Mouse (Mus musculus): ENCODE measurements around the gene D3Ertd751e. TPM values are rescaled to one million over a fixed set of nuclear protein-coding genes. Genes with fewer than 3 reads are reported as not detected.
A peak's percentile ranks its signal among the peaks of the same experiment; 100 is the strongest.

D3Ertd751e gene
- 1 to 10 TPM; 2.0 to 2.3 TPM for total RNA-seq (2021)
- long read RNA-seq, experiment 1, partial matches to known transcripts = 0 of 2 reads
- long read RNA-seq, experiment 1, other reads (novel, unspliced or antisense) = 1 of 2 reads
- long read RNA-seq, experiment 2, partial matches to known transcripts = 0 of 2 reads
- long read RNA-seq, experiment 2, other reads (novel, unspliced or antisense) = 2 of 2 reads

DNA sequence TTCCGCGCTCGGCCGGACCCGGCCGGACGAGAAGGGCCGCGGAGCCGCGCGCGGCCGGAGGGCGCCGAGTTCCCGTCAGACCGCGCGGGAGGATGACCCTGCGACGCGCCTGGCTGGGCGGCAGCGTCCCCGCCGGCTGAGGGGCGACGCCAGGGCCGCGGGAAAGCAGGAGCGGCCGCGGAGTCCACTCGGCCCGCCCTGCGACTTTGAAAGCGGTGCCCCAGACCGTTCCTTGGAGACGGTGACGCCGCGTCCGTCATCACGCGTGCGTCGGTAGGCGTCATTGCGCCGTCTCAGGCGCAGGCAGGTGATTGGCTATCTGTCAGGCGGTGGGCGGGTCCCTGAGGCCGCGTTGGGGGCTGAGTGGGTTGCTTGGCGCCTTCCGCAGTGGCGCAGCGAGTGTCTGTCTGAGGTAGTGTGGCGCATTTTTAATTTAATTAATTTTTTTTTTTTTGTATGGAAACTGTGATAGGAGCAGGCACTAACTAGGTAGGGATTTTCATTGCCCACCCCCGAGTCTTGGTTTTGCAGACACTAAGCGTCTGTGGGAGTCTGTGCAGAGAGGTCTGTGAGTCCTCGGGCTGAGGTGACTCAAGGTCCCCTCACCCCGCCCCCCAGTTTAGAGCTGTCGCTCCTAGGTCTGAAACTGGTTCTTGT lies at the start of gene D3Ertd751e, which contains the start of gene Sclt1:
Gene D3Ertd751e, plus strand, starts transcription at position 334 of the 657 bp plus-strand sequence.
Gene Sclt1, minus strand, starts transcription at position 237 of the 657 bp plus-strand sequence.
- intact Hi-C loops (cut with DNase I; ENCODE audit: low total_unique reads) = loop anchor here (5.0 kb wide), 1 partner anchor 560 kb away; no protein-coding TSS in a partner anchor
- DNase-seq = peak; percentile 97

DNA sequence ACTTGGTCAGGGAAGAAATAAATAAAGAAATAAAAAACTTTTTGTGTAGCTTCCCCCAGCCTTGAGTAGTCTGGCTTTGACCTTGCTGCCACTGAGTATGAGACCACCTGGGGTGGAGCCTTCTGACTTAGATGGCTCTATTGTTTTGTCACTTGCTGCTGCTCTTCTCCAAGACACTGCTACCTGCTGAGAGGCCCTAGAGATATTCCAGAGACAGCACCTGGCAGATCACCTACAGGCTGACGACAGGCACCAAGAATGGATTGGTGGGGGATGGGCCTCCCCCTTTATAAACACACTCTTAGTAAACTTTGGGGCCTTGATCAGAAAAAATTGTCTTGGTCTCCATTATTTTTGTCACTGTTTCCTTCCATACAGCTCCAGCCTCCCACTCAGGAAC lies 46.7 kb upstream of the D3Ertd751e start:
- intact Hi-C loops (cut with DNase I; ENCODE audit: low total_unique reads) = no loop called here
- DNase-seq = no peak

DNA sequence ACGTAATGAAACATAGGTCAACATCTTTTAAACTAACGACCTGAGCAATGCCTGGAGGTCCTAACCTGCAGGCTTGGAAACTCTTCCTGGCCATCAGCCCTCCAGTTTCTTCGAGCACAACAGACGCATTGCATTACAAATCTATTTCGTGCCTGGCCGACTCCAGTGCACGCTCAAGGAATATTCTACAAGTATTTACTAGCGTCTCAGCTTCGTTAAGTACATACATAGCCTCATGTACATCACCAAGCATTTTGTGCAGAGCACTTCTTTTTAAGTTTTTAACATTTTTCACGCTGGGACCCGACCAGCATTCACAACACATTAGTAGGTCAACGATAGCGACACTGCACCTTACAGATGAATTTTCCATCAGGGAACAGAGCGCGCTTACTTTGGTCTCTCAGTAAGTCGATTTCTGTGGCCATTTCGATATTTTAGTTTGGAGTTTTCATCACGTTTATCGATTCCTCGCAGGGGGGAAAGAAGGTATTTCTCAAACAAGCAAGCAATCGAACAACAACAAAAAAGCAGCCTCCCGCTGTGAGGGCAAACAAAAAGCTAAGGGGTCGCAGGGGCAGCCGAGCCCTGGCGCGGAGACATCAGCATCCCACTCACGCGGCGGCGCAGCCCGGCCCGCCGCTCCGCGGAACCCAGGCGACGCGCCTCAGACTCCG lies 672 bp upstream of the D3Ertd751e start:
- DNase-seq = no peak
- intact Hi-C loops (cut with DNase I; ENCODE audit: low total_unique reads) = loop anchor here (5.0 kb wide), 1 partner anchor 559 kb away; no protein-coding TSS in a partner anchor

DNA sequence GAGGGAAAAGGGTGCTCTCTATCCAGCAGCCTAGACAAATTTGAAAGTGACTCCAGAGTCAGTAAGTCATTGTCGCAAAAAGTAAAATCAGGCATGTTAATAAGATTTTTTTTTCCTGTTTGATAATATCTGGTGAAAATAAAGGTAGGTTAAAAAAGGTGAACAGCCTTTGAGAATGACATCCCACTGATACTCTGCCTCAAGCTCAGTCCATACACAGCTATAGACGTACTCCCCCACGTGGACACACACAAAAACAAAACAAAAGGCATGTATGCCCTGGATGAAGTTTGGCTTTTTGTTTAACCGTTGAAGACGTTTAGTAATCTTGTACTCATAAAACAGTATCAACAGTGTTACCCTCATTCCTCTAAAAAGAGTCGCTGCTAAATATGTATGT lies 1.0 kb downstream of the D3Ertd751e start:
- intact Hi-C loops (cut with DNase I; ENCODE audit: low total_unique reads) = loop anchor here (5.0 kb wide), 1 partner anchor 561 kb away; no protein-coding TSS in a partner anchor
- DNase-seq = no peak

DNA sequence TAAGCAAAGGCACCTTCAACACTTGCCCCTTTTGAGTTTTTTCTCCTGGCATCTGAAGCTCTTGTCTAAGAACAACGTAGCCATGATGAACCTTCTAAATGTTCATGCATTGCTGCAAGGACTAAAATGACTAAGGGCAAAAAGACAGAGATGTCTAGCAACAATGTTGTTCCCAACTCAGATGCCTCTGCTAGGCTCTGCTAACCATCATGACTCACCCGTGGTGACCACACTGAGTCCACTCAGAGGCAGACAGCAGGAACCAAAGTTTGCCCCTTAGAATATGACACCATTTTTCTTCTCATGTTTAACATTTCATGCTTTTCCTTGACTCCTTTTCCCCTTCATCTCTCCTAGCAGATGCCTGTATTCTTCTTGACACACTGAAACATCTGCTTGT lies 12.1 kb downstream of the D3Ertd751e start:
- DNase-seq = no peak
- intact Hi-C loops (cut with DNase I; ENCODE audit: low total_unique reads) = no loop called here

DNA sequence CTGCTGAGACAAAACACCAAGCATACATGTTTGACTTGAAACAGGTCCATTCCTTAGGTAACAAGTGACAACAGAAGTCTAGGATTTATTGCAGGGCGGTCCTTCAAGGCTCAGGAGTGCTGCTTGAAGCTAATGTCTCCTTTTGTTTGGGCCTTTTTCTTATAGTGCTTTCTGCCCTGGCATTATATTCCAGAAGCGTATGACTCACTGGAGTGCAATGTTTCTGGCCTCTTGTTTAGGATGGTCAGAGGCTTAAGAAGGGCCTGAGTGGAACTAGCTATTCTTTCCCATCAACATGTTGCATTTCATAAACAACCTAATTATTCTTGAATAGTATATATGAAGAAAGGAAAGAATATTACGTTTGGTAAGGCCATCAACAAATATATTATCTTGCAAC lies 19.7 kb downstream of the D3Ertd751e start:
- DNase-seq = no peak
- intact Hi-C loops (cut with DNase I; ENCODE audit: low total_unique reads) = no loop called here

DNA sequence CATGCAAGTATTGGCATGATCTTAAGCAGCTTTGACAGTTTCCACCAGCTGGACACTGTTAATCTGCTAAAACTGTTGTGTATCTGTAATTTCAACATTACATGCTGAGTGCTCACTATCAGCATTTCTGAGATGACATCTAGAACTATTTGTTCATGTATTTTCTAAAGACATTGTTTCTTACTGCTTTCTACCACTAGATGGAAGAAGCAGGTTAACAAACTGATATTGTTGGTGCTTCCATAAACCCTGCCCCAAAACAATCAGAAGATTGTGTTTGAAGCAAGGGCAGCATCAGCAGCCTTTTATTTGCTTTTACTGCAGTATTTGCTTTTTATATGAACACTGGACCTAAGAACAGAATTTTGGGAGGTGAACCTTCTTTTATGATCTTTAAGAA lies 70.0 kb downstream of the D3Ertd751e start:
- DNase-seq = no peak
- intact Hi-C loops (cut with DNase I; ENCODE audit: low total_unique reads) = no loop called here

Other genes starting within 250 kb of the D3Ertd751e start
- gene Jade1, start 186.9 kb upstream of the D3Ertd751e start, total RNA-seq (2021) = 10 to 100 TPM; 16.4 to 22.3 TPM
- 1 to 10 TPM; 4.1 to 4.3 TPM for gene Sclt1, start 97 bp upstream of the D3Ertd751e start, total RNA-seq (2021)

All from gastrocnemius, postnatal 14 days (tissue).